Mouse (Mus musculus): ENCODE measurements at regions not wholly inside any gene's neighbourhood (a gene's known extent, or its start where the extent isn't known, plus 50 kb on each side); places are given as distances from the start of the nearest gene placed in this dataset.

- Histone ChIP-seq H3K36me3 (ENCODE audit: control insufficient read depth, insufficient read depth, low read length) (no peaks in the 10 kb centered on the region), H3K4me2 (ENCODE audit: low read length) (no peak overlapping the region), H3K27ac (replicated peaks in 1 of 2; ENCODE audit: control insufficient read depth in 1 of 2, insufficient read depth in 1 of 2, low read depth in 2 of 2, low read length in 2 of 2) (no peak overlapping the region), H3K27me3 (ENCODE audit: control insufficient read depth, insufficient read depth, low read length) (no peaks in the 10 kb centered on the region), H3K9ac (ENCODE audit: low read length) (no peak overlapping the region), H3K4me3 (ENCODE audit: control insufficient read depth in 1 of 2, insufficient read depth in 1 of 2, low read depth in 1 of 2, low read length in 2 of 2) (no peak overlapping the region), H3K4me1 (ENCODE audit: control insufficient read depth in 2 of 2, insufficient read depth in 2 of 2, low read length in 2 of 2) (no peaks in the 10 kb centered on the region), H3K9me3 (ENCODE audit: control insufficient read depth, low read length) (no peaks in the 10 kb centered on the region)
- ATAC-seq (ENCODE audit: insufficient number of reproducible peaks, insufficient read depth, low FRiP score, low read depth): no peak
- 54% methylated on average over 3 of the region's 3 CpGs for WGBS
These were observed 58.7 kb upstream of the Adpgk start for GRCm38 (mm10) chr9:59232682-59233081.

- Histone ChIP-seq H3K4me1 (ENCODE audit: control insufficient read depth in 2 of 2, insufficient read depth in 2 of 2, low read length in 2 of 2) (no peaks in the 10 kb centered on the region), H3K4me2 (ENCODE audit: low read length) (no peak overlapping the region), H3K9ac (ENCODE audit: low read length) (no peak overlapping the region), H3K36me3 (ENCODE audit: control insufficient read depth, insufficient read depth, low read length) (no peaks in the 10 kb centered on the region), H3K4me3 (ENCODE audit: control insufficient read depth in 1 of 2, insufficient read depth in 1 of 2, low read depth in 1 of 2, low read length in 2 of 2) (no peak overlapping the region), H3K27me3 (ENCODE audit: control insufficient read depth, insufficient read depth, low read length) (no peaks in the 10 kb centered on the region), H3K27ac (replicated peaks in 1 of 2; ENCODE audit: control insufficient read depth in 1 of 2, insufficient read depth in 1 of 2, low read depth in 2 of 2, low read length in 2 of 2) (no peak overlapping the region), H3K9me3 (ENCODE audit: control insufficient read depth, low read length) (no peaks in the 10 kb centered on the region)
- ATAC-seq (ENCODE audit: insufficient number of reproducible peaks, insufficient read depth, low FRiP score, low read depth): no peak
- 85% methylated on average over 7 of the region's 7 CpGs for WGBS
These were observed 59.4 kb upstream of the Adpgk start for GRCm38 (mm10) chr9:59231947-59232346.

- no peak overlapping the region for H3K4me2 ChIP-seq (ENCODE audit: low read length)
These were observed 60.2 kb upstream of the Adpgk start for GRCm38 (mm10) chr9:59231186-59231585.

GRCm38 (mm10) chr9:59230161-59230560 is 61.2 kb upstream of the Adpgk start:
- Histone ChIP-seq H3K4me1 (ENCODE audit: control insufficient read depth in 2 of 2, insufficient read depth in 2 of 2, low read length in 2 of 2) (no peaks in the 10 kb centered on the region), H3K9ac (ENCODE audit: low read length) (no peak overlapping the region), H3K4me3 (ENCODE audit: control insufficient read depth in 1 of 2, insufficient read depth in 1 of 2, low read depth in 1 of 2, low read length in 2 of 2) (no peak overlapping the region), H3K27me3 (ENCODE audit: control insufficient read depth, insufficient read depth, low read length) (no peaks in the 10 kb centered on the region), H3K36me3 (ENCODE audit: control insufficient read depth, insufficient read depth, low read length) (no peaks in the 10 kb centered on the region), H3K9me3 (ENCODE audit: control insufficient read depth, low read length) (no peaks in the 10 kb centered on the region), H3K4me2 (ENCODE audit: low read length) (no peak overlapping the region), H3K27ac (replicated peaks in 1 of 2; ENCODE audit: control insufficient read depth in 1 of 2, insufficient read depth in 1 of 2, low read depth in 2 of 2, low read length in 2 of 2) (no peak overlapping the region)
- no peak for ATAC-seq (ENCODE audit: insufficient number of reproducible peaks, insufficient read depth, low FRiP score, low read depth)
- WGBS: 71% methylated on average over 5 of the region's 5 CpGs

More at GRCm38 (mm10) chr9:59231186-59231585, 60.2 kb upstream of the Adpgk start:
- 84% methylated on average over 5 of the region's 5 CpGs for WGBS
- Histone ChIP-seq H3K27ac (replicated peaks in 1 of 2; ENCODE audit: control insufficient read depth in 1 of 2, insufficient read depth in 1 of 2, low read depth in 2 of 2, low read length in 2 of 2) (no peak overlapping the region), H3K27me3 (ENCODE audit: control insufficient read depth, insufficient read depth, low read length) (no peaks in the 10 kb centered on the region), H3K4me1 (ENCODE audit: control insufficient read depth in 2 of 2, insufficient read depth in 2 of 2, low read length in 2 of 2) (no peaks in the 10 kb centered on the region), H3K9me3 (ENCODE audit: control insufficient read depth, low read length) (no peaks in the 10 kb centered on the region), H3K4me3 (ENCODE audit: control insufficient read depth in 1 of 2, insufficient read depth in 1 of 2, low read depth in 1 of 2, low read length in 2 of 2) (no peak overlapping the region), H3K9ac (ENCODE audit: low read length) (no peak overlapping the region), H3K36me3 (ENCODE audit: control insufficient read depth, insufficient read depth, low read length) (no peaks in the 10 kb centered on the region)
- no peak for ATAC-seq (ENCODE audit: insufficient number of reproducible peaks, insufficient read depth, low FRiP score, low read depth)

GRCm38 (mm10) chr9:59227948-59228347 is 63.4 kb upstream of the Adpgk start:
- no peaks in the 10 kb centered on the region for H3K36me3 ChIP-seq (ENCODE audit: control insufficient read depth, insufficient read depth, low read length)
- no peak for ATAC-seq (ENCODE audit: insufficient number of reproducible peaks, insufficient read depth, low FRiP score, low read depth)
- no peak overlapping the region for H3K27ac ChIP-seq (replicated peaks in 1 of 2; ENCODE audit: control insufficient read depth in 1 of 2, insufficient read depth in 1 of 2, low read depth in 2 of 2, low read length in 2 of 2)
- H3K9ac ChIP-seq (ENCODE audit: low read length): no peak overlapping the region
- 78% methylated on average over 4 of the region's 4 CpGs for WGBS
- no peaks in the 10 kb centered on the region for H3K27me3 ChIP-seq (ENCODE audit: control insufficient read depth, insufficient read depth, low read length)
- H3K4me3 ChIP-seq (ENCODE audit: control insufficient read depth in 1 of 2, insufficient read depth in 1 of 2, low read depth in 1 of 2, low read length in 2 of 2): no peak overlapping the region
- no peak overlapping the region for H3K4me2 ChIP-seq (ENCODE audit: low read length)
- H3K9me3 ChIP-seq (ENCODE audit: control insufficient read depth, low read length): no peaks in the 10 kb centered on the region
- H3K4me1 ChIP-seq (ENCODE audit: control insufficient read depth in 2 of 2, insufficient read depth in 2 of 2, low read length in 2 of 2): no peaks in the 10 kb centered on the region

- Histone ChIP-seq H3K9ac (ENCODE audit: low read length) (no peak overlapping the region), H3K36me3 (ENCODE audit: control insufficient read depth, insufficient read depth, low read length) (no peaks in the 10 kb centered on the region), H3K4me1 (ENCODE audit: control insufficient read depth in 2 of 2, insufficient read depth in 2 of 2, low read length in 2 of 2) (no peaks in the 10 kb centered on the region), H3K4me2 (ENCODE audit: low read length) (no peak overlapping the region), H3K4me3 (ENCODE audit: control insufficient read depth in 1 of 2, insufficient read depth in 1 of 2, low read depth in 1 of 2, low read length in 2 of 2) (no peak overlapping the region), H3K27ac (replicated peaks in 1 of 2; ENCODE audit: control insufficient read depth in 1 of 2, insufficient read depth in 1 of 2, low read depth in 2 of 2, low read length in 2 of 2) (no peak overlapping the region), H3K9me3 (ENCODE audit: control insufficient read depth, low read length) (no peaks in the 10 kb centered on the region), H3K27me3 (ENCODE audit: control insufficient read depth, insufficient read depth, low read length) (no peaks in the 10 kb centered on the region)
- 67% methylated on average over 4 of the region's 4 CpGs for WGBS
- ATAC-seq (ENCODE audit: insufficient number of reproducible peaks, insufficient read depth, low FRiP score, low read depth): no peak
These were observed 65.0 kb upstream of the Adpgk start for GRCm38 (mm10) chr9:59226361-59226760.

- H3K9me3 ChIP-seq (ENCODE audit: control insufficient read depth, low read length): no peaks in the 10 kb centered on the region
- no peaks in the 10 kb centered on the region for H3K27me3 ChIP-seq (ENCODE audit: control insufficient read depth, insufficient read depth, low read length)
- ATAC-seq (ENCODE audit: insufficient number of reproducible peaks, insufficient read depth, low FRiP score, low read depth): no peak
- H3K36me3 ChIP-seq (ENCODE audit: control insufficient read depth, insufficient read depth, low read length): no peaks in the 10 kb centered on the region
- WGBS: 41% methylated on average over 4 of the region's 4 CpGs
- no peak overlapping the region for H3K9ac ChIP-seq (ENCODE audit: low read length)
- H3K27ac ChIP-seq (replicated peaks in 1 of 2; ENCODE audit: control insufficient read depth in 1 of 2, insufficient read depth in 1 of 2, low read depth in 2 of 2, low read length in 2 of 2): no peak overlapping the region
- H3K4me3 ChIP-seq (ENCODE audit: control insufficient read depth in 1 of 2, insufficient read depth in 1 of 2, low read depth in 1 of 2, low read length in 2 of 2): no peak overlapping the region
- H3K4me2 ChIP-seq (ENCODE audit: low read length): no peak overlapping the region
- 0 out of 4 replicates have a peak, but pooled peaks cover 0 to 2% of the 10 kb centered on the region in 2 experiments for H3K4me1 ChIP-seq (ENCODE audit: control insufficient read depth in 2 of 2, insufficient read depth in 2 of 2, low read length in 2 of 2)
These were observed 72.1 kb upstream of the Adpgk start for GRCm38 (mm10) chr9:59219277-59219676.

- no peaks in the 10 kb centered on the region for H3K4me1 ChIP-seq (ENCODE audit: control insufficient read depth in 2 of 2, insufficient read depth in 2 of 2, low read length in 2 of 2)
- H3K27ac ChIP-seq (replicated peaks in 1 of 2; ENCODE audit: control insufficient read depth in 1 of 2, insufficient read depth in 1 of 2, low read depth in 2 of 2, low read length in 2 of 2): no peak overlapping the region
- no peak overlapping the region for H3K4me2 ChIP-seq (ENCODE audit: low read length)
- no peak overlapping the region for H3K9ac ChIP-seq (ENCODE audit: low read length)
- whole genome bisulfite sequencing: 85% methylated on average over 15 of the region's 15 CpGs
- no peak for ATAC-seq (ENCODE audit: insufficient number of reproducible peaks, insufficient read depth, low FRiP score, low read depth)
- no peaks in the 10 kb centered on the region for H3K9me3 ChIP-seq (ENCODE audit: control insufficient read depth, low read length)
- no peak overlapping the region for H3K4me3 ChIP-seq (ENCODE audit: control insufficient read depth in 1 of 2, insufficient read depth in 1 of 2, low read depth in 1 of 2, low read length in 2 of 2)
- H3K27me3 ChIP-seq (ENCODE audit: control insufficient read depth, insufficient read depth, low read length): no peaks in the 10 kb centered on the region
- no peaks in the 10 kb centered on the region for H3K36me3 ChIP-seq (ENCODE audit: control insufficient read depth, insufficient read depth, low read length)
These were observed 88.5 kb upstream of the Adpgk start for GRCm38 (mm10) chr9:59202654-59203514.
